Mouse (Mus musculus) neural tube, embryonic 11.5 days (tissue): Measurements from ENCODE around the gene Rela. TPM values are rescaled to one million over a fixed set of nuclear protein-coding genes. Genes with fewer than 3 reads are reported as not detected.

Experiments used
- ATAC-seq: fragments of 200-750 bp; cut with Nextera tagmentation; 2 replicates; pipeline ENCODE4 v1.8.0; 2017; ENCODE audit warnings: moderate number of reproducible peaks, mild to moderate bottlenecking, moderate TSS enrichment, moderate library complexity; ENCODE audit not compliant: insufficient read depth, low FRiP score, low TSS enrichment
- DNase-seq: peaks from one replicate; pipeline ENCODE4 v3.0.0-alpha.2; 2015; ENCODE audit warnings: low spot score
- H3K27ac ChIP-seq: fragments of 300-500 bp; sonication (generic); 2 replicates; pipeline ENCODE4 v1.5.1; 2014; ENCODE audit warnings: low read depth, mild to moderate bottlenecking, low read length
- H3K27me3 ChIP-seq: fragments of 300-500 bp; sonication (generic); 2 replicates; pipeline ENCODE4 v1.6.1; 2014; ENCODE audit warnings: mild to moderate bottlenecking, low read length, mixed read lengths; ENCODE audit not compliant: control insufficient read depth, insufficient read depth
- H3K36me3 ChIP-seq: fragments of 300-500 bp; sonication (generic); 2 replicates; pipeline ENCODE4 v1.6.1; 2014; ENCODE audit warnings: mild to moderate bottlenecking, low read length, moderate library complexity, mixed read lengths; ENCODE audit not compliant: control insufficient read depth, insufficient read depth
- H3K4me1 ChIP-seq: fragments of 300-500 bp; sonication (generic); 2 replicates; pipeline ENCODE4 v1.6.1; 2014; ENCODE audit warnings: low read length, mixed read lengths; ENCODE audit not compliant: control insufficient read depth, insufficient read depth
- H3K4me2 ChIP-seq: fragments of 300-500 bp; sonication (generic); 2 replicates; pipeline ENCODE4 v1.6.1; 2014; ENCODE audit warnings: low read depth, mild to moderate bottlenecking, moderate library complexity
- H3K4me3 ChIP-seq: fragments of 300-500 bp; sonication (generic); 2 replicates; pipeline ENCODE4 v1.5.1; 2014; ENCODE audit warnings: low read depth, low read length
- H3K9ac ChIP-seq: fragments of 300-500 bp; sonication (generic); 2 replicates; pipeline ENCODE4 v1.6.1; 2014; ENCODE audit warnings: mild to moderate bottlenecking, low read length
- H3K9me3 ChIP-seq: fragments of 300-500 bp; sonication (generic); 2 replicates; pipeline ENCODE4 v1.6.1; 2016; ENCODE audit warnings: low read length; ENCODE audit not compliant: control insufficient read depth
- WGBS: fragments of 180-500 bp; shearing (Covaris S2); extraction: QIAGEN DNeasy Blood & Tissue Kit; methylation state at CpG from one replicate; pipeline ENCODE4 v1.1.7; 2014; 5-methylcytosine and 5-hydroxymethylcytosine counted together
- polyA plus RNA-seq: library from polyadenylated mRNA; unstranded; fragments of >200 nt; fragmentation: Nextera tagmentation; extraction: Ambion mirVana; gene quantifications from 2 replicates; pipeline ENCODE4 v1.2.1, GENCODE M21; 2014

Gene Rela
- polyA plus RNA-seq, 1 experiment from 2014 or later: 32.5 TPM

DNA sequence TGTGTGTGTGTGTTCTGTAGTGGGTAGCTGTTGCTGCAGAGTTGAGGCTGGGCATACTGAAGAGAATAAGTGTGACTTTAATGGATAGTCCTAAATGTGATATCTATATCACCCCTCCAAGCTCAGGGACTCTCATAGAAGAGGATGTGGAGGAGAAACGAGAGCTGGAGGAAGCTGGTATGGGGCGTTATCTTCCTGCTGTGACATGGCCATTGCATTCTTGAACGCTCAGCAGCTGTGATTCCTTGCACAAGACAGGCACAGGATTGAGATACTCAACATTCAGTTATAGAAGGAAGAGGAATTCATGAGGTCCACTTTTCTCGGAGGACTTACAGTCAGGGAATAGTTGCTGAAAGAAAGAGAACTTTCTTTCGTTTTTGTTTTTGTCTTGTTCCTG is 15.4 kb upstream of the Rela start:
- DNase-seq: no peak
- no peaks in the 10 kb centered on the region for H3K9me3 ChIP-seq
- 85% methylated on average over 5 of the region's 5 CpGs for WGBS
- no peak overlapping the region for H3K27ac ChIP-seq
- H3K4me3 ChIP-seq: no peak overlapping the region
- no peak for ATAC-seq
- H3K27me3 ChIP-seq: no peaks in the 10 kb centered on the region
- H3K4me1 ChIP-seq: no peaks in the 10 kb centered on the region
- H3K4me2 ChIP-seq: no peak overlapping the region
- H3K9ac ChIP-seq: no peak overlapping the region
- H3K36me3 ChIP-seq: no peaks in the 10 kb centered on the region

DNA sequence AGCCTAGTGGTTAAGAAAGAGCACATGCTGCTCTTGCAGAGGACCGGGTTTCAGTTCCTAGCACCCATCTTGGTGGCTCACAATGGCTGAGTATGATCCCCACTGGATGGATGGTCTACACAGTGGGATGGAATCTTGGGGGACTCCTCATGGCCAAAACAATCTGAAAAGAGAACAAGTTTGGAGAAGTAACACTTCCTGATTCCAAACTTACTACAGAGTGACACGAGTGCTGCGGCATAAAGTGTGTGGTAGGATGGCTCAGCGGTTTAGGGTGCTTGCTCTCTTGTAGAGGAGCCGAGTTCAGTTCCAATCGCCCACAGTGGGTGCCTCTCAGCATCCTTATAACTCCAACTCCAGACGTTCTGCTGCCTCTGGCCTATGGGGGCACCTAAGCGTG is 12.0 kb upstream of the Rela start:
- Histone ChIP-seq H3K4me2 (no peak overlapping the region), H3K36me3 (no peaks in the 10 kb centered on the region), H3K27ac (no peak overlapping the region), H3K9ac (no peak overlapping the region), H3K9me3 (no peaks in the 10 kb centered on the region), H3K27me3 (no peaks in the 10 kb centered on the region), H3K4me3 (no peak overlapping the region), H3K4me1 (no peaks in the 10 kb centered on the region)
- DNase-seq (no peak), ATAC-seq (no peak)
- 90% methylated on average over 8 of the region's 8 CpGs for WGBS

- Histone ChIP-seq H3K36me3 (no peaks in the 10 kb centered on the region), H3K27ac (no peak overlapping the region), H3K9me3 (no peaks in the 10 kb centered on the region), H3K9ac (no peak overlapping the region), H3K4me2 (no peak overlapping the region), H3K27me3 (no peaks in the 10 kb centered on the region), H3K4me1 (no peaks in the 10 kb centered on the region), H3K4me3 (no peak overlapping the region)
- DNase-seq (no peak), ATAC-seq (no peak)
Observed at GRCm38 (mm10) chr19:5629907-5630306, 7.4 kb upstream of the Rela start.

DNA sequence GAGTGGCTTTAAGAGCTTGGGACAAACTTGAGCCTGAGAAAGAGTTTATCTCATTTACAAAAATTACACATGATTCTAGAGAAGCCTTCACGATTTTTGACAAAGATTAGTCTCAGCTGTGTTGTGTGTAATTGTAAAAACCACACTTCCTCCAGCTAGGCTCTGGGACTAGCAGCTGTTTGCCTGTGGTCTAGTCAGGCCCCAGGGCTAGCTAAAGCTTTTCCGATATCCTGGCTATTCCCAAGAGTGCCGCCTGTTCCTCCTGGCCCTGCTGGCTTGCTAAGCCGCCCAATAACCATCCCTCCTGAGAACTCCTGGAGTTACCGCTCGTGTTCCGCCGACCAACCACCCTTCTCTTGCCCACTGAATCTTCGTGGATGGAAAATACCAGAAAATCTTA is 5.2 kb upstream of the Rela start:
- Histone ChIP-seq H3K4me3 (no peak overlapping the region), H3K27ac (no peak overlapping the region), H3K36me3 (no peaks in the 10 kb centered on the region), H3K27me3 (no peaks in the 10 kb centered on the region), H3K9me3 (no peaks in the 10 kb centered on the region), H3K4me2 (no peak overlapping the region), H3K9ac (no peak overlapping the region), H3K4me1 (peaks cover 5% of the 10 kb centered on the region; the same call in 1 of the 2 replicates)
- WGBS: 79% methylated on average over 9 of the region's 9 CpGs
- no peak for DNase-seq
- ATAC-seq: no peak

- Histone ChIP-seq H3K9ac (no peak overlapping the region), H3K4me3 (no peak overlapping the region)
- whole genome bisulfite sequencing: 87% methylated on average over 7 of the region's 7 CpGs
Observed at GRCm38 (mm10) chr19:5636036-5636570, 1.2 kb upstream of the Rela start.

DNA sequence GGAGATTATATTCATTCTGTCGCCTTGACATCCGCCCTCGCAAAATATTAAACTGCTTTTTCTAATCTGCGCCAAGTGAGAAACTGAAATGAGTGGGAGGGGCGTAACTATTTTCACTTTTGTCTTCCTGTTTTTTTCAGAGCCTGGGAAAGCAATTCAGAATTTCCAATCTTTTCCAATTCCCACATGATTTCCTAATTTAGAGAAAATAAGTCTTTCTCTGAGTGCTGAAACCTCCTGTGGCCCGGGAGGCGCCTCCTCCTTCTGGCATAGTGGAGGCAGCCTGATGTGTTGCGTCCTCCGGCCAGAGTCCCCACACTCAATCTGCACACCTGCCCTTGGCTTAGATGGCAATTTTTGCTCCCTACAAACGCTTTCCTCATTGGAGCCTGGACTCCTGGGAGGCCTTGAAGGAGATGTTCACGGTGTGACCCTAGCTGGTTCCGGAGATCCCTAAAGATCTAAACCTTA is 677 bp upstream of the Rela start:
- Histone ChIP-seq H3K9me3 (no peaks in the 10 kb centered on the region), H3K4me1 (peaks cover 9% of the 10 kb centered on the region), H3K27ac (peak overlapping the region; percentile 83; the same call in 1 of the 2 replicates), H3K36me3 (peaks cover 9% of the 10 kb centered on the region), H3K4me2 (peak overlapping the region; percentile 97), H3K27me3 (no peaks in the 10 kb centered on the region), H3K9ac (peak overlapping the region; percentile 93), H3K4me3 (peak overlapping the region; percentile 75)
- no peak for ATAC-seq
- 41% methylated on average over 12 of the region's 12 CpGs for WGBS
- DNase-seq: no peak

More at GRCm38 (mm10) chr19:5636036-5636570, 1.2 kb upstream of the Rela start:
- peaks cover 4% of the 10 kb centered on the region for H3K36me3 ChIP-seq
- no peak for DNase-seq
- H3K4me2 ChIP-seq: no peak overlapping the region
- H3K9me3 ChIP-seq: no peaks in the 10 kb centered on the region
- H3K4me1 ChIP-seq: peaks cover 9% of the 10 kb centered on the region
- no peaks in the 10 kb centered on the region for H3K27me3 ChIP-seq
- H3K27ac ChIP-seq: no peak overlapping the region
- ATAC-seq: no peak

- H3K4me2 ChIP-seq: peak overlapping the region; percentile 97
- peak overlapping the region; percentile 93 for H3K9ac ChIP-seq
- H3K4me3 ChIP-seq: peak overlapping the region; percentile 75
- no peaks in the 10 kb centered on the region for H3K27me3 ChIP-seq
- H3K4me1 ChIP-seq: peaks cover 9% of the 10 kb centered on the region
- ATAC-seq (0 out of 2 replicates have a peak, but pooled peaks have one; percentile 18), DNase-seq (no peak)
- WGBS: 94% methylated on average over 18 of the region's 18 CpGs
- no peaks in the 10 kb centered on the region for H3K9me3 ChIP-seq
- peaks cover 17% of the 10 kb centered on the region for H3K36me3 ChIP-seq
- H3K27ac ChIP-seq: no peak overlapping the region; the same call in 1 of the 2 replicates
Observed at GRCm38 (mm10) chr19:5638416-5639005, 1.2 kb downstream of the Rela start.

- no peak for DNase-seq
- no peak overlapping the region for H3K4me3 ChIP-seq
- peaks cover 23% of the 10 kb centered on the region for H3K36me3 ChIP-seq
- H3K4me2 ChIP-seq: no peak overlapping the region
- peaks cover 9% of the 10 kb centered on the region for H3K4me1 ChIP-seq
- H3K9me3 ChIP-seq: no peaks in the 10 kb centered on the region
- no peaks in the 10 kb centered on the region for H3K27me3 ChIP-seq
- WGBS: 65% methylated on average over 9 of the region's 9 CpGs
- no peak overlapping the region for H3K9ac ChIP-seq
- no peak overlapping the region for H3K27ac ChIP-seq
- ATAC-seq: no peak
Observed at GRCm38 (mm10) chr19:5640339-5640738, 3.1 kb downstream of the Rela start.

DNA sequence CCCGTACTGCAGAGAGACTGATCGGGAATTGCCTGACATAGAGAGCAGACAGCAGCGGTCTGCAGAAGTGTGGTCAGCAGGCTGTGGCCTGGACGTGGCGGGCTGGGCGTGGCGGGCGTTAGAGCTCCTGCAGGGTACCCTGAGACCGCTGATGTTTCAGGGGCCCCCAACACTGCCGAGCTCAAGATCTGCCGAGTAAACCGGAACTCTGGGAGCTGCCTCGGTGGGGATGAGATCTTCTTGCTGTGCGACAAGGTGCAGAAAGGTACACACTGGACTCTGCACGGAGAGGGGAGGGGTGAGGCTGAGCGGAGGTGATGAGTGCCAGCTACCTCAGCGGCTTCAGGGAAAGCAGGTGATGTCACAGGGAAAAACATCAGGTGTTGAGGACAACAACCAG is 3.7 kb downstream of the Rela start:
- no peak for ATAC-seq
- Histone ChIP-seq H3K27me3 (no peaks in the 10 kb centered on the region), H3K4me2 (no peak overlapping the region), H3K27ac (no peak overlapping the region), H3K9me3 (no peaks in the 10 kb centered on the region), H3K9ac (no peak overlapping the region), H3K36me3 (peaks cover 27% of the 10 kb centered on the region), H3K4me1 (peaks cover 9% of the 10 kb centered on the region), H3K4me3 (no peak overlapping the region)
- 94% methylated on average over 17 of the region's 17 CpGs for WGBS
- DNase-seq: no peak
